Mouse (Mus musculus) E14TG2a.4 (cell line): ENCODE results near the gene 4933407L21Rik.
"Not testable (repeated sequence)": the region's sequence is repeated elsewhere in the genome, so short reads cannot be mapped to it uniquely, and the experiment has no call there.

Experiments
- CTCF ChIP-seq: conservative IDR thresholded peaks from 2 replicates; pipeline ENCODE4 v1.5.1; 2014; ENCODE audit warnings: low read length
- NANOG ChIP-seq: IDR thresholded peaks from 2 replicates; pipeline ENCODE4 v1.6.1; 2014; ENCODE audit warnings: borderline replicate concordance, low read length, mixed read lengths
- POU5F1 ChIP-seq: IDR thresholded peaks from 2 replicates; pipeline ENCODE4 v1.6.1; 2014; ENCODE audit warnings: low read length, borderline replicate concordance

GRCm38 (mm10) chr1:85988882-85989281, 60.6 kb downstream of the 4933407L21Rik start:
- not testable (repeated sequence) for TF ChIP-seq CTCF, POU5F1, NANOG
